Mouse (Mus musculus) forebrain, embryonic 11.5 days (tissue): Measurements from ENCODE around the gene Pnkp. TPM values are rescaled to one million over a fixed set of nuclear protein-coding genes. Genes with fewer than 3 reads are reported as not detected.

Experiments
- ATAC-seq: fragments of 200-750 bp; cut with Nextera tagmentation; replicated peaks from 2 replicates; pipeline ENCODE4 v1.8.0; 2017; ENCODE audit warnings: moderate TSS enrichment; ENCODE audit not compliant: low FRiP score
- DNase-seq: peaks from one replicate; pipeline ENCODE4 v3.0.0-alpha.2; 2017; ENCODE audit warnings: low spot score
- H3K27ac ChIP-seq: fragments of 300-500 bp; sonication (generic); 2 replicates; pipeline ENCODE4 v1.5.1; 2014; ENCODE audit warnings: low read depth, low read length
- H3K27me3 ChIP-seq: fragments of 300-500 bp; sonication (generic); 2 replicates; pipeline ENCODE4 v1.6.1; 2014; ENCODE audit warnings: mild to moderate bottlenecking, low read length, mixed read lengths; ENCODE audit not compliant: control insufficient read depth, insufficient read depth
- H3K36me3 ChIP-seq: fragments of 300-500 bp; sonication (generic); 2 replicates; pipeline ENCODE4 v1.6.1; 2014; ENCODE audit warnings: mild to moderate bottlenecking, low read length, moderate library complexity, mixed read lengths; ENCODE audit not compliant: control insufficient read depth, insufficient read depth
- H3K4me1 ChIP-seq: fragments of 300-500 bp; sonication (generic); replicated peaks from 2 replicates; pipeline ENCODE4 v1.6.1; 2014; ENCODE audit warnings: low read length, mixed read lengths; ENCODE audit not compliant: control insufficient read depth, insufficient read depth
- H3K4me2 ChIP-seq: fragments of 300-500 bp; sonication (generic); 2 replicates; pipeline ENCODE4 v1.6.1; 2014; ENCODE audit warnings: low read depth, mild to moderate bottlenecking, low read length, moderate library complexity, mixed read lengths; ENCODE audit not compliant: severe bottlenecking
- H3K4me3 ChIP-seq: fragments of 300-500 bp; sonication (generic); 2 replicates; pipeline ENCODE4 v1.5.1; 2014; ENCODE audit warnings: low read depth, low read length
- H3K9ac ChIP-seq: fragments of 300-500 bp; sonication (generic); 2 replicates; pipeline ENCODE4 v1.6.1; 2014; ENCODE audit warnings: low read length
- H3K9me3 ChIP-seq: fragments of 300-500 bp; sonication (generic); 2 replicates; pipeline ENCODE4 v1.6.1; 2016; ENCODE audit warnings: low read length, mixed read lengths; ENCODE audit not compliant: control insufficient read depth
- WGBS: fragments of 180-500 bp; shearing (Covaris S2); extraction: QIAGEN DNeasy Blood & Tissue Kit; methylation state at CpG from one replicate; pipeline ENCODE4 v1.1.7; 2014; 5-methylcytosine and 5-hydroxymethylcytosine counted together
- polyA plus RNA-seq: library from polyadenylated mRNA; unstranded; fragments of >200 nt; fragmentation: Nextera tagmentation; extraction: Ambion mirVana; gene quantifications from 2 replicates; pipeline ENCODE4 v1.2.1, GENCODE M21; 2014

Gene Pnkp
- polyA plus RNA-seq, 1 experiment from 2014 or later = 32.1 TPM

DNA sequence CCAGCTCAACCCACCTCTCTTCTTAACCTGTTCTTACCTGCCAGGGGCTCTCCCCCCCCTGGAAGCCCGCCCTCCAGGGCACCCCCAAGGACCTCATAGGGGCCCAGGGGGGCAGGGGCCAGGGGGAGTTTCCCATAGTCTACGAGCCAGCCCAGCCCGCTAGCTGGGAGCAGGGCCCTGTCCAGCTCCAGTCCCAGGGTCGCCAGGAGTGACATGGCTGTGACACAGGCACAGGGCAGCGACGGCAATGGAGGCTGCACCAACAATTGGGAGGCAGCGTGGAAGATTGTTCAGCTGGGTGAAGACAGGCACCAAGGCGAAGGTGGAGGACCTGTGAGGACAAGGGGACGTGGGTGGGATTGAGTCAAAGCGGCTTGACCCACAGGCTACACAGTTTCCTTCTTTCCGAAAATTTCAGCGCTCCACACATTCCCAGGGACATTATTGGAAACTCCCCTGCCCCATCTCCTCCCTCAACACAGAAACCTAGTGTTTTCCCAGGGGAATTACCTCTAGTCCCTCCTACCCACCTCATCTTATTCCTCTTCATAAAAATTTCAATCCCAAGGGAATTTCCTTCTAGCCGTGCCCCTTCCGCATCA is 41.9 kb upstream of the Pnkp start:
- ATAC-seq = 0 out of 2 replicates have a peak, but pooled peaks have one; percentile 4
- peak overlapping the region; percentile 94 for H3K27ac ChIP-seq
- peaks cover 15% of the 10 kb centered on the region for H3K4me1 ChIP-seq
- peak overlapping the region; percentile 51 for H3K4me2 ChIP-seq
- no peaks in the 10 kb centered on the region for H3K9me3 ChIP-seq
- no peaks in the 10 kb centered on the region for H3K27me3 ChIP-seq
- DNase-seq = peak; percentile 73
- H3K9ac ChIP-seq = peak overlapping the region; percentile 48
- 23% methylated on average over 14 of the region's 14 CpGs for WGBS
- H3K4me3 ChIP-seq = peak overlapping the region; percentile 86
- no peaks in the 10 kb centered on the region for H3K36me3 ChIP-seq

GRCm38 (mm10) chr7:44815721-44816469 is 41.0 kb upstream of the Pnkp start, which contains the start of the genes Nup62 and Il4i1:
Gene Nup62 (plus strand): TSS chr7:44816088.
Gene Il4i1 (plus strand): TSS chr7:44816387.
- peak; percentile 100 for DNase-seq
- Histone ChIP-seq H3K4me3 (peak within 1 kb of the TSS; percentile 86), H3K9ac (peak within 1 kb of the TSS; percentile 98), H3K27ac (peak within 1 kb of the TSS; percentile 94), H3K36me3 (no peaks in the 10 kb centered on the region), H3K4me1 (peaks cover 15% of the 10 kb centered on the region), H3K4me2 (peak within 1 kb of the TSS; percentile 73), H3K27me3 (no peaks in the 10 kb centered on the region), H3K9me3 (no peaks in the 10 kb centered on the region)
- peak; percentile 95 for ATAC-seq
- under 1% methylated on average over 59 of the region's 62 CpGs for WGBS

DNA sequence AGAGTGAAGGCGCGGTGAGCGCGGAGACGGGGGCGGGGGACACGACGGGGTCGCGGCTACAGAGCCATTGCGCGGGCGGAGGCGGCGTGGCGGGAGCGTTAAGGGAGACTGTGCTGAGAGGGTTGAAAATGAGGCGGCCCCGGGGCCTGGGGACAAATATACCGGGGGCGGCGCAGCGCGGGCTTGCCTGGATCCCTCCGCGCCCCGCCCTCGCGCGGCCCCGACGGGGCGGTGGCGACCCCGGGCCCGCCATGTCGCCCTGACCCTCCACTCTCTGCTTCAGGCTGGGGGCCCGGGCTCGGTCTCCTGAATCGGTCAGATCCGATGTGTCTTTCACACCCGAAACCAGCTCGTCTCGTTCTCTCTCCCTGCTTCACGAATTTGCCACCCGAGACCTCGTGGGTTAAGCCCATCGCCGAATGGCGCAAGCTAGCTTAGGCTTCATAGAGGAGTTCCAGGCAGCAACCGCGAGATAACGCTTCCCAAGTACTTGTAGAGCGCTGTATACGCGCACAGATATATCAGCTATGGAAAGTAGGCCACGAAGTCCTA is 40.4 kb upstream of the Pnkp start, which contains the start of gene Atf5:
Atf5 (minus strand) TSS at position 189 of the 552 bp plus-strand sequence.
- Histone ChIP-seq H3K4me3 (peak within 1 kb of the TSS; percentile 86), H3K27me3 (no peaks in the 10 kb centered on the region), H3K4me1 (peaks cover 18% of the 10 kb centered on the region), H3K9ac (peak within 1 kb of the TSS; percentile 98), H3K36me3 (no peaks in the 10 kb centered on the region), H3K9me3 (no peaks in the 10 kb centered on the region), H3K4me2 (peak within 1 kb of the TSS; percentile 73), H3K27ac (peak within 1 kb of the TSS; percentile 94)
- ATAC-seq = peak; percentile 26
- peak; percentile 86 for DNase-seq
- under 1% methylated on average over 56 of the region's 57 CpGs for WGBS

DNA sequence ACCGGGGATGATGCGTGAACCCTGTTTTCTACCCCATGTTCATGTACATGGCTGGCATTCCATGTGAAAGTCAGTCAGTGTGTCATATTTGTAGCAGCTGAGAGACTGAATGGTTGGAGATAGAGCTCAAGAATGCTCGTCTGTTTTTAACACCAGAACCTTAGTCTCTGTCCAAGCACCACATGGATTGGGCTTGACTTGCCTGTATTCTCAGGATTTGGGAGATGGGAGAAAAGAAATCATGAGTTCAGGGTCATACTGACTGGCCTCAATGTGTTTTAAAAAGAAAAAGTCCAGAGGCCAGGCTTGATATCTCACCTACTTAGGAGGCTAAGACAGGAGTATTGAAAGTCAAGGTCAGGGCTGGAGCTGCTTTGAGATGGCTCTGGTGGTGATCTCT is 39.5 kb upstream of the Pnkp start:
- peak overlapping the region; percentile 86 for H3K4me3 ChIP-seq
- peaks cover 18% of the 10 kb centered on the region for H3K4me1 ChIP-seq
- peak overlapping the region; percentile 98 for H3K9ac ChIP-seq
- peak; percentile 30 for DNase-seq
- no peak for ATAC-seq
- 42% methylated on average over 3 of the region's 3 CpGs for WGBS
- H3K27ac ChIP-seq = no peak overlapping the region
- H3K27me3 ChIP-seq = no peaks in the 10 kb centered on the region
- no peaks in the 10 kb centered on the region for H3K36me3 ChIP-seq
- H3K9me3 ChIP-seq = no peaks in the 10 kb centered on the region
- peak overlapping the region; percentile 73 for H3K4me2 ChIP-seq

DNA sequence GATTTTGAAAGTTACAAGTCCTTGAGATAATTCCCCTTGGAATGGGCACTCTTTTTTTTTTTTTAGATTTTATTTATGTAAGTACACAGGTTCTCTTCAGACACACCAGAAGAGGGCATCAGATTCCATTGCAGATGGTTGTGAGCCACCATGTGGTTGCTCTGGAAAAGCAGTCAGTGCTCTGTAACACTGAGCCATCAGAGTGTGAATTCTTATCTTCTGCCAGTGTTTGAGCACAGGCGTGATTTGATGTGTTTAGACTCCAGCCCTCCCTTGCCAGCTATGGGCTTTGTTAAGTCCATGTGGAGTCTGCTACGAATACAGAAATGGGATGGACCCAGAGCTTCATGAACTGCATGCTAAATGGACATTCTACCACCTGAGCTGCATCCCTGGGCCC is 38.8 kb upstream of the Pnkp start:
- no peaks in the 10 kb centered on the region for H3K36me3 ChIP-seq
- ATAC-seq = no peak

DNA sequence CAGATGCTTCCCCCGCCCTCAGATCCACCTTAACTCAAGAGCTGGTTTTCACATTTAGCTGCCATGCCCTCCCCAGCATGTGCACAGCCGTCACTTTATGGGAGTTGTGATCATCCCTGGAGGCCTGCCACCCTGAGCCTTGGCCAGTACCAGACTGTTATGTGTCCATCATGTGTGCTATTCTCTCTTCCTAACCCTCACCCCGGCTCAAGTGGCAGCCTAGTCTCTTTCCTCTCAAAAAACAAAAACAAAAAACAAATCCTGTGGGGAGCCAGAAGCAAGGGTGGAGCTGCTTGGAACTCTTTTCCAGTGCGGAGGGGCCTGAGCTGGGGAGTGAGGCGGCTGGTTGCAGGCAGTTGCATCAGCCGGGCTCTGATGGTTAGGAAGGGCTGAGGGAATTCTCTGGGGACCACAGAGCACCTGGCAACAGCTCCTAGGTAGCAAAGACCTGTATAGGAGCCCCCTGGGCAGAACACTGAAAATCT is 38.1 kb upstream of the Pnkp start:
- Histone ChIP-seq H3K9ac (peak overlapping the region; percentile 47), H3K9me3 (no peaks in the 10 kb centered on the region), H3K27me3 (no peaks in the 10 kb centered on the region), H3K36me3 (no peaks in the 10 kb centered on the region), H3K4me3 (peak overlapping the region; percentile 86), H3K27ac (no peak overlapping the region), H3K4me2 (peak overlapping the region; percentile 73), H3K4me1 (peaks cover 20% of the 10 kb centered on the region)
- ATAC-seq (no peak), DNase-seq (peak; percentile 58)
- 53% methylated on average over 6 of the region's 6 CpGs for WGBS

More for the DNA sequence above, 38.8 kb upstream of the Pnkp start:
- Histone ChIP-seq H3K9me3 (no peaks in the 10 kb centered on the region), H3K4me3 (peak overlapping the region; percentile 86), H3K4me2 (peak overlapping the region; percentile 73), H3K27me3 (no peaks in the 10 kb centered on the region), H3K4me1 (peaks cover 20% of the 10 kb centered on the region), H3K27ac (no peak overlapping the region), H3K9ac (peak overlapping the region; percentile 98; the same call in 1 of the 2 replicates)
- WGBS = 54% methylated on average over 2 of the region's 2 CpGs
- peak; percentile 48 for DNase-seq

DNA sequence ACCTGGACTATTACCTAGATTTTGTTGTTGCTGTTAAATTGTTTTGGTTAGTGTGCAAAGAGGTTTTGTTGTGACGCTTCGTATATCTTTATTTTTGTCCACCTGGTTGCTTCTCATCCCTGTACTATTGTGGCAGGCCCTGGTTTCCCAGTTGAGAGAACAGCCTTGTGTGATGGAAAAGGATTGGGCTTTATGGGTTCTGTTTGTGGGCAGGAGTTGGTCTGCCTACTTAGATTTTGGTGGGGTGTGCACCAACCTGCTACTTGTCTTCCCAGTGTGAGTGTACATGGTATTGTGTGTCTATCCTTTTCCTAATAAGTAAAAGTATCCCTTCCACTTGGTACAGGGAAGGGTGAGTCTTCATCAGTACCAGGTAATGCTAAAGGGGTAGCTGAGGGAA is 37.5 kb upstream of the Pnkp start:
- Histone ChIP-seq H3K27ac (no peak overlapping the region), H3K27me3 (no peaks in the 10 kb centered on the region), H3K36me3 (no peaks in the 10 kb centered on the region), H3K9me3 (no peaks in the 10 kb centered on the region), H3K4me1 (peaks cover 21% of the 10 kb centered on the region), H3K4me3 (peak overlapping the region; percentile 86; the same call in 1 of the 2 replicates), H3K9ac (peak overlapping the region; percentile 47), H3K4me2 (peak overlapping the region; percentile 73)
- DNase-seq (peak; percentile 7), ATAC-seq (no peak)
- WGBS = 92% methylated on average over 2 of the region's 2 CpGs

DNA sequence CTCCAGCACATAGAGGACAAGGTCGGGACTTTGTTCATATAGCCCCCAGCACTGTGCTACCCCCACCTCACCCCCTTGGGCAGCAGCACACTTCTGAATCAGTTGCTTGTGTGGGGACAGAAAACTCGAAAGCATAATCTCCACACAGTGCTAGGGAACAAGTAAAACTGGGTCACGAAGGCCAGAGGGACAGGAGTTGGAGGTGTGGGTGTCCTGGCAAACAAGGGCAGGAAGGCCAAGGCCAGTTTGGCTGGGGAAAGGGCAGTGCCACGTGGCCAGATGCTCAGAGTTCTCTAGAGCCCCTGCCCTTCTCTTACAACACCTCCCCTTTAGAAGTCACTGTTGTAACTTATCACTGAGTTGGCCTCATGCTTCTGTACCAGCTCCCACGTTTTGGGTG is 37.1 kb upstream of the Pnkp start:
- 75% methylated on average over 5 of the region's 5 CpGs for WGBS
- DNase-seq = peak; percentile 40
- Histone ChIP-seq H3K27ac (no peak overlapping the region), H3K36me3 (no peaks in the 10 kb centered on the region), H3K4me1 (peaks cover 24% of the 10 kb centered on the region), H3K4me2 (no peak overlapping the region), H3K9ac (no peak overlapping the region), H3K9me3 (no peaks in the 10 kb centered on the region), H3K27me3 (no peaks in the 10 kb centered on the region), H3K4me3 (no peak overlapping the region)
- ATAC-seq = no peak
